Mouse (Mus musculus) midbrain, embryonic 13.5 days (tissue): ENCODE measurements around the gene Uba3. TPM values are rescaled to one million over a fixed set of nuclear protein-coding genes. Genes with fewer than 3 reads are reported as not detected.

Experiments
- ATAC-seq: fragments of 200-750 bp; cut with Nextera tagmentation; 2 replicates; pipeline ENCODE4 v1.8.0; 2017; ENCODE audit warnings: mild to moderate bottlenecking, moderate TSS enrichment, moderate library complexity
- H3K27ac ChIP-seq: fragments of 300-500 bp; sonication (generic); 2 replicates; pipeline ENCODE4 v1.5.1; 2015; ENCODE audit warnings: inconsistent platforms, mild to moderate bottlenecking, moderate library complexity
- H3K27me3 ChIP-seq: fragments of 300-500 bp; sonication (generic); 2 replicates; pipeline ENCODE4 v1.6.1; 2015; ENCODE audit warnings: mild to moderate bottlenecking, inconsistent platforms
- H3K36me3 ChIP-seq: fragments of 300-500 bp; sonication (generic); 2 replicates; pipeline ENCODE4 v1.6.1; 2015; ENCODE audit warnings: mild to moderate bottlenecking, inconsistent platforms
- H3K4me1 ChIP-seq: fragments of 300-500 bp; sonication (generic); replicated peaks from 2 replicates; pipeline ENCODE4 v1.6.1; 2015; ENCODE audit warnings: inconsistent platforms
- H3K4me2 ChIP-seq: fragments of 300-500 bp; sonication (generic); replicated peaks from 2 replicates; pipeline ENCODE4 v1.6.1; 2015; ENCODE audit warnings: moderate library complexity, mild to moderate bottlenecking, inconsistent platforms
- H3K4me3 ChIP-seq: fragments of 300-500 bp; sonication (generic); replicated peaks from 2 replicates; pipeline ENCODE4 v1.5.1; 2015; ENCODE audit warnings: mild to moderate bottlenecking, inconsistent platforms
- H3K9ac ChIP-seq: fragments of 300-500 bp; sonication (generic); replicated peaks from 2 replicates; pipeline ENCODE4 v1.6.1; 2015; ENCODE audit warnings: mild to moderate bottlenecking, inconsistent platforms
- H3K9me3 ChIP-seq: fragments of 300-500 bp; sonication (generic); 2 replicates; pipeline ENCODE4 v1.6.1; 2016; ENCODE audit warnings: mild to moderate bottlenecking, inconsistent platforms
- WGBS: fragments of 180-500 bp; shearing (Covaris S2); methylation state at CpG from one replicate; pipeline ENCODE4 v1.1.7; 2015; 5-methylcytosine and 5-hydroxymethylcytosine counted together
- polyA plus RNA-seq: library from polyadenylated mRNA; unstranded; fragments of >200 nt; fragmentation: Nextera tagmentation; extraction: Ambion mirVana; gene quantifications from 2 replicates; pipeline ENCODE4 v1.2.1, GENCODE M21; 2015

The Uba3 gene
- polyA plus RNA-seq, 1 experiment from 2014 or later: 92.7 TPM

- no peaks in the 10 kb centered on the region for H3K27me3 ChIP-seq
- peaks cover 33% of the 10 kb centered on the region for H3K4me1 ChIP-seq
- WGBS: 53% methylated on average over 3 of the region's 3 CpGs
- H3K4me2 ChIP-seq: no peak overlapping the region
- no peak overlapping the region for H3K9ac ChIP-seq
- H3K4me3 ChIP-seq: no peak overlapping the region
- H3K36me3 ChIP-seq: no peaks in the 10 kb centered on the region
- ATAC-seq: no peak
- H3K27ac ChIP-seq: no peak overlapping the region
- H3K9me3 ChIP-seq: no peaks in the 10 kb centered on the region
These were observed 3.8 kb upstream of the Uba3 start for GRCm38 (mm10) chr6:97209201-97209600.

- H3K27me3 ChIP-seq: no peaks in the 10 kb centered on the region
- no peaks in the 10 kb centered on the region for H3K9me3 ChIP-seq
- H3K4me2 ChIP-seq: no peak overlapping the region
- H3K4me3 ChIP-seq: no peak overlapping the region
- ATAC-seq: no peak
- 32% methylated on average over 3 of the region's 3 CpGs for WGBS
- H3K27ac ChIP-seq: no peak overlapping the region
- H3K4me1 ChIP-seq: peaks cover 36% of the 10 kb centered on the region
- no peak overlapping the region for H3K9ac ChIP-seq
- H3K36me3 ChIP-seq: no peaks in the 10 kb centered on the region
These were observed 3.0 kb upstream of the Uba3 start for GRCm38 (mm10) chr6:97208406-97208805.

- H3K9ac ChIP-seq: no peak overlapping the region
These were observed 1.6 kb upstream of the Uba3 start for GRCm38 (mm10) chr6:97207085-97207484.

GRCm38 (mm10) chr6:97204952-97205351, 495 bp downstream of the Uba3 start:
- no peaks in the 10 kb centered on the region for H3K9me3 ChIP-seq
- WGBS: under 1% methylated on average over 15 of the region's 16 CpGs
- H3K9ac ChIP-seq: peak overlapping the region; percentile 95
- H3K4me3 ChIP-seq: peak overlapping the region; percentile 88
- no peaks in the 10 kb centered on the region for H3K36me3 ChIP-seq
- ATAC-seq: peak; percentile 72
- H3K4me2 ChIP-seq: peak overlapping the region; percentile 70
- no peaks in the 10 kb centered on the region for H3K27me3 ChIP-seq
- peaks cover 23% of the 10 kb centered on the region for H3K4me1 ChIP-seq
- peak overlapping the region; percentile 89 for H3K27ac ChIP-seq

More at GRCm38 (mm10) chr6:97207085-97207484, 1.6 kb upstream of the Uba3 start:
- Histone ChIP-seq H3K9me3 (no peaks in the 10 kb centered on the region), H3K36me3 (no peaks in the 10 kb centered on the region), H3K27ac (no peak overlapping the region), H3K4me2 (no peak overlapping the region), H3K27me3 (no peaks in the 10 kb centered on the region), H3K4me3 (no peak overlapping the region), H3K4me1 (peaks cover 35% of the 10 kb centered on the region)
- no peak for ATAC-seq
- 83% methylated on average over 4 of the region's 4 CpGs for WGBS

- WGBS: 15% methylated on average over 9 of the region's 9 CpGs
- Histone ChIP-seq H3K4me3 (peak overlapping the region; percentile 88), H3K4me2 (peak overlapping the region; percentile 70), H3K27ac (no peak overlapping the region), H3K36me3 (no peaks in the 10 kb centered on the region), H3K9me3 (no peaks in the 10 kb centered on the region), H3K27me3 (no peaks in the 10 kb centered on the region), H3K9ac (peak overlapping the region; percentile 95), H3K4me1 (peaks cover 20% of the 10 kb centered on the region)
- no peak for ATAC-seq
These were observed 1.1 kb downstream of the Uba3 start for GRCm38 (mm10) chr6:97204252-97204869.

GRCm38 (mm10) chr6:97202477-97202876, 3.0 kb downstream of the Uba3 start:
- Histone ChIP-seq H3K9me3 (no peaks in the 10 kb centered on the region), H3K4me3 (no peak overlapping the region), H3K4me1 (peaks cover 20% of the 10 kb centered on the region), H3K27ac (no peak overlapping the region), H3K9ac (no peak overlapping the region), H3K4me2 (no peak overlapping the region), H3K36me3 (peaks cover 8% of the 10 kb centered on the region), H3K27me3 (no peaks in the 10 kb centered on the region)
- no peak for ATAC-seq
- WGBS: 94% methylated on average over 3 of the region's 3 CpGs

- Histone ChIP-seq H3K36me3 (peaks cover 28% of the 10 kb centered on the region), H3K27ac (no peak overlapping the region), H3K4me2 (no peak overlapping the region), H3K9me3 (no peaks in the 10 kb centered on the region), H3K9ac (no peak overlapping the region), H3K4me1 (peaks cover 20% of the 10 kb centered on the region), H3K4me3 (no peak overlapping the region), H3K27me3 (no peaks in the 10 kb centered on the region)
- WGBS: 43% methylated on average over 3 of the region's 3 CpGs
- no peak for ATAC-seq
These were observed 5.0 kb downstream of the Uba3 start for GRCm38 (mm10) chr6:97200437-97200836.

- ATAC-seq: no peak
- 8% methylated on average over 11 of the region's 11 CpGs for WGBS
- H3K4me3 ChIP-seq: peak overlapping the region; percentile 77
These were observed 26.0 kb downstream of the Uba3 start for GRCm38 (mm10) chr6:97179367-97179828.

GRCm38 (mm10) chr6:97178491-97179366, 26.7 kb downstream of the Uba3 start, which contains the start of gene Tmf1:
TSS of gene Tmf1 (minus strand) at chr6:97179122.
- no peaks in the 10 kb centered on the region for H3K27me3 ChIP-seq
- peaks cover 31% of the 10 kb centered on the region for H3K4me1 ChIP-seq
- peaks cover 15% of the 10 kb centered on the region for H3K36me3 ChIP-seq
- peak within 1 kb of the TSS; percentile 91 for H3K27ac ChIP-seq
- H3K9ac ChIP-seq: peak within 1 kb of the TSS; percentile 94
- WGBS: under 1% methylated on average over 78 of the region's 80 CpGs
- H3K4me3 ChIP-seq: peak within 1 kb of the TSS; percentile 77
- H3K4me2 ChIP-seq: peak within 1 kb of the TSS; percentile 80
- no peaks in the 10 kb centered on the region for H3K9me3 ChIP-seq
- peak; percentile 98 for ATAC-seq

More at GRCm38 (mm10) chr6:97179367-97179828, 26.0 kb downstream of the Uba3 start:
- H3K27me3 ChIP-seq: no peaks in the 10 kb centered on the region
- H3K27ac ChIP-seq: peak overlapping the region; percentile 91
- H3K9ac ChIP-seq: peak overlapping the region; percentile 94
- H3K4me1 ChIP-seq: peaks cover 31% of the 10 kb centered on the region
- peak overlapping the region; percentile 80 for H3K4me2 ChIP-seq
- H3K36me3 ChIP-seq: peaks cover 18% of the 10 kb centered on the region
- H3K9me3 ChIP-seq: no peaks in the 10 kb centered on the region

GRCm38 (mm10) chr6:97175716-97176115, 29.7 kb downstream of the Uba3 start:
- no peak overlapping the region for H3K9ac ChIP-seq
- H3K4me3 ChIP-seq: no peak overlapping the region
- no peak for ATAC-seq
- peaks cover 25% of the 10 kb centered on the region for H3K4me1 ChIP-seq
- H3K9me3 ChIP-seq: no peaks in the 10 kb centered on the region
- H3K36me3 ChIP-seq: peaks cover 35% of the 10 kb centered on the region
- no peak overlapping the region for H3K27ac ChIP-seq
- no peak overlapping the region for H3K4me2 ChIP-seq
- no peaks in the 10 kb centered on the region for H3K27me3 ChIP-seq
- 89% methylated on average over 11 of the region's 11 CpGs for WGBS

GRCm38 (mm10) chr6:97150156-97150555, 55.3 kb downstream of the Uba3 start:
- 76% methylated on average over 6 of the region's 6 CpGs for WGBS
- H3K27me3 ChIP-seq: 0 out of 2 replicates have a peak, but pooled peaks cover 6% of the 10 kb centered on the region
- H3K9me3 ChIP-seq: no peaks in the 10 kb centered on the region
- no peak overlapping the region for H3K4me2 ChIP-seq
- H3K4me3 ChIP-seq: no peak overlapping the region
- H3K4me1 ChIP-seq: peaks cover 23% of the 10 kb centered on the region
- H3K9ac ChIP-seq: no peak overlapping the region
- no peak overlapping the region for H3K27ac ChIP-seq
- H3K36me3 ChIP-seq: peaks cover 2% of the 10 kb centered on the region; the same call in 1 of the 2 replicates
- ATAC-seq: no peak

GRCm38 (mm10) chr6:97149721-97150120, 55.7 kb downstream of the Uba3 start:
- Histone ChIP-seq H3K27ac (no peak overlapping the region), H3K4me3 (no peak overlapping the region), H3K27me3 (0 out of 2 replicates have a peak, but pooled peaks cover 6% of the 10 kb centered on the region), H3K36me3 (peaks cover 2% of the 10 kb centered on the region; the same call in 1 of the 2 replicates), H3K9ac (no peak overlapping the region), H3K9me3 (no peaks in the 10 kb centered on the region), H3K4me2 (no peak overlapping the region), H3K4me1 (peaks cover 23% of the 10 kb centered on the region)
- 88% methylated on average over 2 of the region's 2 CpGs for WGBS
- no peak for ATAC-seq
